Mouse (Mus musculus) stomach, embryonic 16.5 days (tissue): ENCODE measurements around the gene Zbtb8a. TPM values are rescaled to one million over a fixed set of nuclear protein-coding genes. Genes with fewer than 3 reads are reported as not detected.

ENCODE experiments used
- ATAC-seq: fragments of 200-750 bp; cut with Nextera tagmentation; 2 replicates; pipeline ENCODE4 v1.8.0; 2017; ENCODE audit warnings: moderate number of reproducible peaks, moderate TSS enrichment; ENCODE audit not compliant: insufficient read depth, low FRiP score
- H3K27ac ChIP-seq: fragments of 300-500 bp; sonication (generic); 2 replicates; pipeline ENCODE4 v1.5.1; 2014; ENCODE audit warnings: low read length
- H3K27me3 ChIP-seq: fragments of 300-500 bp; sonication (generic); 2 replicates; pipeline ENCODE4 v1.6.1; 2014; ENCODE audit warnings: low read length, control low read depth, mixed read lengths; ENCODE audit not compliant: control insufficient read depth, insufficient read depth
- H3K36me3 ChIP-seq: fragments of 300-500 bp; sonication (generic); 2 replicates; pipeline ENCODE4 v1.6.1; 2014; ENCODE audit warnings: low read length; ENCODE audit not compliant: control insufficient read depth, insufficient read depth
- H3K4me1 ChIP-seq: fragments of 300-500 bp; sonication (generic); 2 replicates; pipeline ENCODE4 v1.6.1; 2014; ENCODE audit warnings: low read length, control low read depth, mixed read lengths; ENCODE audit not compliant: control insufficient read depth, insufficient read depth
- H3K4me2 ChIP-seq: fragments of 300-500 bp; sonication (generic); 2 replicates; pipeline ENCODE4 v1.6.1; 2014; ENCODE audit warnings: low read depth, low read length, mixed read lengths
- H3K4me3 ChIP-seq: fragments of 300-500 bp; sonication (generic); replicated peaks from 2 replicates; pipeline ENCODE4 v1.5.1; 2014; ENCODE audit warnings: mild to moderate bottlenecking, low read length
- H3K9ac ChIP-seq: fragments of 300-500 bp; sonication (generic); 2 replicates; pipeline ENCODE4 v1.6.1; 2014; ENCODE audit warnings: low read length
- H3K9me3 ChIP-seq: fragments of 300-500 bp; sonication (generic); replicated peaks from 2 replicates; pipeline ENCODE4 v1.6.1; 2016; ENCODE audit warnings: low read length, control low read depth; ENCODE audit not compliant: control insufficient read depth
- WGBS: fragments of 180-500 bp; shearing (Covaris S2); extraction: QIAGEN DNeasy Blood & Tissue Kit; methylation state at CpG from one replicate; pipeline ENCODE4 v1.1.7; 2014; 5-methylcytosine and 5-hydroxymethylcytosine counted together
- polyA plus RNA-seq: library from polyadenylated mRNA; unstranded; fragments of >200 nt; fragmentation: Nextera tagmentation; extraction: Ambion mirVana; gene quantifications from 2 replicates; pipeline ENCODE4 v1.2.1, GENCODE M21; 2015

Gene Zbtb8a
- polyA plus RNA-seq, 1 experiment from 2014 or later, result 17.4 TPM

DNA sequence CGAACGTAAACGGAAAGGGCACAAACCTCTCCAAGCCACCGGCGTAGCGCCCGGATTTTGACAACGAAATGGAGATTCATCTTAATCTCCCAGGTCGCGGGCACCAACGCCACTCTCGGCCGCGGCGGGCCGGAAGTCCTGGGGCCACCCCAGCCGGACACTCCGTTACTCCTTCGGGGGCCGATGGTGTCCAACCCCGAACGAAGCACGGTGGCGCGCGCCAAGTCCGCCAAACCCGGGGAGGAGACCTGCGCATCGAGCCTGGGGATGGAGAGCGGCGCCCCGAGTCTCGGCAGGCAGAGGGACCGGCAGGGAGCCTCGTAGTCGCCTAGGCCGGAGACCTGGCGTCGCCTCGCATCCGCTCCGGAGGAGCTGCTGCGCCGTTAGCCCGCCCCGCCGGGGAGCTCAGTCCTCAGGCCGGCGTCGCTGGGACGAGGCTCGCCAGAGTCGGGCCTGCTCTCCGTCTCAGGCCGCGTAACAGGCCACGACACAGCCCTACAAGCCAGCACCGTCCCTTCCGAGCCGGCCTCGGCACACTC is 43.2 kb downstream of the Zbtb8a start:
- Histone ChIP-seq H3K4me2 (peak overlapping the region; percentile 78), H3K4me1 (peaks cover 27% of the 10 kb centered on the region), H3K27me3 (no peaks in the 10 kb centered on the region), H3K9me3 (no peaks in the 10 kb centered on the region), H3K4me3 (peak overlapping the region; percentile 95), H3K27ac (peak overlapping the region; percentile 98), H3K9ac (peak overlapping the region; percentile 90), H3K36me3 (peaks cover 6% of the 10 kb centered on the region; the same call in 1 of the 2 replicates)
- under 1% methylated on average over 62 of the region's 62 CpGs for WGBS
- no peak; the same call in 1 of the 2 replicates for ATAC-seq

DNA sequence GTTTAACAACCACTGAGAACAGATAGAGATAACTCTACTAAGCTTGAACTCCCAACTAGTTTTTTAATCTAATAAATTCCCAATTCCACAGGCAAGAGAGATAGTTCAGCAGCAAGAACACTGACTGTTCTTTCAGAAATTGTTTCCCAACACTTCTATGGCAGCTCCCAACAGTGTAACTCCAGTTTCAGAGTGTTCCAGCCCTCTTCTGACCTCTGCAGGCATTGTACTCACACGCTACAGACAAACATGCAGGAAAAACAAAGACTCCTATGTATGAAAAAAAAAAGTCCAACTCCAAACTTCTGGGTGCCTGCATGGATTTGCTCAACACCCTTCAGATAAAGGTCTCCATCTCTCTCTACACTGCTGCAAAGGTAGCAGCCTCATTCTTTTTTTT is 45.1 kb downstream of the Zbtb8a start:
- Histone ChIP-seq H3K36me3 (peaks cover 13% of the 10 kb centered on the region), H3K4me3 (peak overlapping the region; percentile 95), H3K9ac (peak overlapping the region; percentile 46), H3K9me3 (no peaks in the 10 kb centered on the region), H3K4me2 (peak overlapping the region; percentile 78), H3K4me1 (peaks cover 27% of the 10 kb centered on the region), H3K27me3 (no peaks in the 10 kb centered on the region), H3K27ac (no peak overlapping the region)
- WGBS, result 28% methylated on average over 1 of the region's 1 CpGs
- no peak for ATAC-seq

DNA sequence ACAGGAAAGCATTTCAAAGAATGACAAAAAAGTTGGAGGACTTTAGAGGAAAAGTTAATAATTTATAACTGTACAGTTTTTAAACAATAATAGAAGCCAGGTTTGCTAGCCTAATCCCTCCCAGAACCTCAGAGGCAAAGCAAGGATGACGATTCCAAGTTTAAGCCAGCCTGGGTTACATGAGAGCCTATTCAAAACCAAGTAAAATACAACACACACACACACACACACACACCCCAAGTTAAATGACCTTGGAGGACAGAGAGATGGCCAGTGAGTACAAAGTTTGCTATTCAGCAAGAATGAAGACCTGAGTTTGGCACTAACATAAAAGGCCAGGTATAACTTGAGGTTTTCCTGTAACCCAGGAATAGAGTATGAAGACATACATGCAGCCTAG is 51.7 kb downstream of the Zbtb8a start:
- H3K27me3 ChIP-seq, result no peaks in the 10 kb centered on the region

DNA sequence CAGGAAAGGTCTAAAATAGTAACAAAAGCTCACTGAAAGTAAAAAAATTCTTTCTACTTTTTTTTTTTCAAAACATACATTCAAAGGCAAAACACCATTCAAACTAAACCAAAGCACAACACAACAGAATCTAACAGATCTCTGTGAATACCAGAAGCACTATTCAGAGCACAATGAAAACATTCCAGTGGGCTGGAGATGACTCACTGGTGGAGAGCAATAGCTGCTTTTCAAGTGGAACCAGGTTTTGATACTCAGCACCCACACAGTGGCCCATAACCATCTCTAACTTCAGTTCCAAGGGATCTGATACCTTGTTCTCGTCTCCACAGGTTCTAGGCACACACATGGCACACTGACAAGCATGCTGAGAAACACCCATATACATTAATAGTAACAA is 53.2 kb downstream of the Zbtb8a start:
- Histone ChIP-seq H3K9me3 (no peaks in the 10 kb centered on the region), H3K4me1 (peaks cover 2% of the 10 kb centered on the region; the same call in 1 of the 2 replicates), H3K9ac (no peak overlapping the region), H3K27ac (no peak overlapping the region), H3K27me3 (no peaks in the 10 kb centered on the region), H3K4me2 (no peak overlapping the region), H3K36me3 (peaks cover 27% of the 10 kb centered on the region), H3K4me3 (no peak overlapping the region)
- 75% methylated on average over 1 of the region's 1 CpGs for WGBS
- no peak for ATAC-seq

More for the DNA sequence above, 51.7 kb downstream of the Zbtb8a start:
- WGBS, result 39% methylated on average over 1 of the region's 1 CpGs
- H3K27ac ChIP-seq, result no peak overlapping the region
- peaks cover 27% of the 10 kb centered on the region for H3K36me3 ChIP-seq
- ATAC-seq, result no peak
- H3K4me2 ChIP-seq, result no peak overlapping the region
- no peak overlapping the region for H3K9ac ChIP-seq
- no peak overlapping the region for H3K4me3 ChIP-seq
- H3K9me3 ChIP-seq, result no peaks in the 10 kb centered on the region
- peaks cover 2% of the 10 kb centered on the region; the same call in 1 of the 2 replicates for H3K4me1 ChIP-seq

DNA sequence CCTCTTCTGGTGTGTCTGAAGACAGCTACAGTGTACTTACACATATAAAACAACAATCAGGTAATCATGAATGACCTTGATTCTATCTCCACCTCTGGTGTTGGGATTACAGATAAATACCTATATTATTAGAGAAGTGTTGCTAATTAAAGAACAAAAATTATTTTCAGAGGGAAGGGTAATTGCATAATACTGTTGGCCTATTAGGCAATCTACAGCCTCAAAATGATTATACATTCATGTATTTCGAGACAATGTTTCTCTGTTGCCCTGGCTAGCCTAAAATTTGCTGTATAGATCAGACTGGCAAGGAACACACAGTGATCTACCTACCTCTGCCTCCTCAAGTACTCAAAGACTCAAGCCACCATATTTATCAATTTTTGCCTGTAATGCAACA is 54.4 kb downstream of the Zbtb8a start:
- Histone ChIP-seq H3K4me1 (peaks cover 2% of the 10 kb centered on the region; the same call in 1 of the 2 replicates), H3K4me2 (no peak overlapping the region), H3K4me3 (no peak overlapping the region), H3K36me3 (peaks cover 33% of the 10 kb centered on the region), H3K9ac (no peak overlapping the region), H3K9me3 (no peaks in the 10 kb centered on the region), H3K27me3 (no peaks in the 10 kb centered on the region), H3K27ac (no peak overlapping the region; the same call in 1 of the 2 replicates)
- WGBS, result 92% methylated on average over 1 of the region's 1 CpGs
- no peak for ATAC-seq

DNA sequence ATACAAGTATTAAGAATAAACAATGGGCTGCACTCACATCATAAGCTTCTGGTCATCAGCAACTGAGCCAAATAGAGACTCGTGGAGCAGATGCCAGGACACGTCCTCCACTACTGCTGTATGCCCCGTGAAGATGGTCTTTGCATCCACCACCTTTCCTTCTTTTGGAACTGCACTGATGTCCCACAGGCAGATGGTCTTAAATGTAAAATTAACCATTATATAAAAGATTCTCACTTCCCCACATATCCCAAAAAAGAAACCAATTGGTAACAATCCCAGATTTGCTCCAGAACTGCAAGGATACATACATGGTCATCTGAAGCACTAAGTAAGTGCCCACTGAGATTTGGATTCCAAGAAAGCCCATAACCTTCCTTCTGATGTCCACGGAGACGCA is 55.9 kb downstream of the Zbtb8a start:
- H3K27ac ChIP-seq, result no peak overlapping the region
- peaks cover 32% of the 10 kb centered on the region for H3K36me3 ChIP-seq
- no peaks in the 10 kb centered on the region for H3K9me3 ChIP-seq
- no peaks in the 10 kb centered on the region for H3K27me3 ChIP-seq
- H3K4me2 ChIP-seq, result no peak overlapping the region
- no peak overlapping the region for H3K4me3 ChIP-seq
- H3K9ac ChIP-seq, result no peak overlapping the region
- H3K4me1 ChIP-seq, result peaks cover 2% of the 10 kb centered on the region; the same call in 1 of the 2 replicates
- 90% methylated on average over 5 of the region's 5 CpGs for WGBS
- ATAC-seq, result no peak

DNA sequence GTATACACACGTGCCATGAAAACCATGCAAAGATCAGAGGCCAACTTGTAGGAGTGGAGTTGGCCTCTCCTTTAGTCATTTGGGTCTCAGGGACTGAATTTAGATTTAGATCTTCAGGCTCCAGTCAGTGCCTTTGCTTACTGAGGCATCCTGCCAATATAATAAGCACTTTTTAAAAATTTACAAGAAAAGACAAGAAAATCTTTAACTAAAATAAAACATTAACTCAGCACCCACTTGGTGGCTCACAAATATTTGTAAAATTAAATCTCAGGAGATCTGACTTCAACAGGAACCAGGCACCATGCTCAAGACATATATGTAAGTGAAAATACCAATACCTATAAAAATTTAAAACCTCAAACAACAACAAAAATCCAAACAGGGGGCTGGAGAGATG is 57.0 kb downstream of the Zbtb8a start:
- Histone ChIP-seq H3K9me3 (no peaks in the 10 kb centered on the region), H3K4me1 (no peaks in the 10 kb centered on the region), H3K27me3 (no peaks in the 10 kb centered on the region), H3K36me3 (peaks cover 39% of the 10 kb centered on the region), H3K27ac (no peak overlapping the region), H3K4me3 (no peak overlapping the region), H3K9ac (no peak overlapping the region), H3K4me2 (no peak overlapping the region)
- whole genome bisulfite sequencing, result 89% methylated on average over 1 of the region's 1 CpGs
- no peak for ATAC-seq

DNA sequence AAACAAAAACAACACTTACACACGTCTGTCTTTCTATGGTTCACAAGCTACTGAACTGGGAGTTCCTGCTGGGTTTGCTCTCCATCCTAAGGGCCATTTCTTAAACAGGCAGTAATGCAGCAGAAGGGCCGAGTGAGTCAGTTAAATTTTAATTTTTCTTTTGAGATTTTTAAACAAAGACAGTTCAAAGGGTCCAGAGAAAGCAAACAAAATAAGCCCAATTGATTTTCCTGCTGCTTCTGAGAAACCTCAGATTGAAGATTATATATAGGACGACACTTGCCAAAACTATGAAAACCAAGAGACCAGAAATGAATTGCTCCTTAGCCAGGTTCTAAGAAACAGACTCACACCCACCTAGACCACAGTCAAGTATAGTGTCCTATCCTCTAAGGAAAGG is 64.0 kb downstream of the Zbtb8a start:
- no peak overlapping the region for H3K9ac ChIP-seq
- no peaks in the 10 kb centered on the region for H3K27me3 ChIP-seq
- H3K27ac ChIP-seq, result no peak overlapping the region
- no peak overlapping the region for H3K4me3 ChIP-seq
- WGBS, result 51% methylated on average over 3 of the region's 3 CpGs
- no peaks in the 10 kb centered on the region for H3K9me3 ChIP-seq
- H3K4me1 ChIP-seq, result no peaks in the 10 kb centered on the region
- H3K36me3 ChIP-seq, result peaks cover 35% of the 10 kb centered on the region
- no peak overlapping the region for H3K4me2 ChIP-seq
- no peak for ATAC-seq

DNA sequence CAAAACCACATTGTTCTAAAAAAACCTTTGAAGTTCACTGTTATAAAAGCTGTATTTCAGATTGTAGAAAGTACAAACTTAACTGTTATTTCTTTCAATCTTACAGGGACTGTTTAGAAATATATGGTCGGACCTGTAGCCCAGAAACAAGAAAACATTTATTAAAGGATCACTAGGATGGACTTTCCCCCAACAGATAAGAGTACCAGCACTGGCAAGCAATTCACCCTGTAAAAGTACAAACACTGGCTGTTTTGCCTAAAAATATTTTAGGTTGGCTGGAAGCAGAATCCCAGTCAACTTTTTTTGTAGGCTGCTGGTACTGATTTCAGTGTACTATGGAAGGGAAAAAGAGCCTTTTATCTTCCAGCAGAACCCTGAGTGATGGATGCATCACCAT is 70.0 kb downstream of the Zbtb8a start:
- Histone ChIP-seq H3K9me3 (no peaks in the 10 kb centered on the region), H3K4me1 (no peaks in the 10 kb centered on the region), H3K27me3 (no peaks in the 10 kb centered on the region), H3K4me3 (no peak overlapping the region), H3K36me3 (peaks cover 15% of the 10 kb centered on the region), H3K4me2 (no peak overlapping the region), H3K9ac (no peak overlapping the region), H3K27ac (no peak overlapping the region)
- no peak for ATAC-seq
- WGBS, result 80% methylated on average over 1 of the region's 1 CpGs
